Mouse (Mus musculus): ENCODE measurements around the gene Gm20869.
"Not testable (repeated sequence)": the region's sequence is repeated elsewhere in the genome, so short reads cannot be mapped to it uniquely, and the experiment has no call there.

Gene Gm20869

GRCm38 (mm10) chrY:71469149-71469548 lies at the start of gene Gm20869:
Gene Gm20869, plus strand, starts transcription at chrY:71469449.
- DNase-seq, result not testable (repeated sequence)

Measured in cerebellum, adult 8-10 months (tissue).